Mouse (Mus musculus): Measurements from ENCODE around the gene Pum1. TPM values are rescaled to one million over a fixed set of nuclear protein-coding genes. Genes with fewer than 3 reads are reported as not detected.

Pum1 gene
- polyA plus RNA-seq, 1 experiment from 2014 or later = 91.0 TPM

Other genes with a start within 250 kb of the Pum1 start
- 11.7 and 12.6 TPM in 2 replicates for gene Nkain1, start 89.1 kb upstream of the Pum1 start, polyA plus RNA-seq (2015; fragmentation: Nextera tagmentation; extraction: Ambion mirVana)
- 146 and 182 TPM in 2 replicates for gene Sdc3, start 129.2 kb downstream of the Pum1 start, polyA plus RNA-seq (2015; fragmentation: Nextera tagmentation; extraction: Ambion mirVana)
- 24.9 and 34.6 TPM in 2 replicates for gene Laptm5, start 249.8 kb downstream of the Pum1 start, polyA plus RNA-seq (2015; fragmentation: Nextera tagmentation; extraction: Ambion mirVana)